Mouse (Mus musculus): ENCODE data around the gene Zbtb25.

Gene Zbtb25

DNA sequence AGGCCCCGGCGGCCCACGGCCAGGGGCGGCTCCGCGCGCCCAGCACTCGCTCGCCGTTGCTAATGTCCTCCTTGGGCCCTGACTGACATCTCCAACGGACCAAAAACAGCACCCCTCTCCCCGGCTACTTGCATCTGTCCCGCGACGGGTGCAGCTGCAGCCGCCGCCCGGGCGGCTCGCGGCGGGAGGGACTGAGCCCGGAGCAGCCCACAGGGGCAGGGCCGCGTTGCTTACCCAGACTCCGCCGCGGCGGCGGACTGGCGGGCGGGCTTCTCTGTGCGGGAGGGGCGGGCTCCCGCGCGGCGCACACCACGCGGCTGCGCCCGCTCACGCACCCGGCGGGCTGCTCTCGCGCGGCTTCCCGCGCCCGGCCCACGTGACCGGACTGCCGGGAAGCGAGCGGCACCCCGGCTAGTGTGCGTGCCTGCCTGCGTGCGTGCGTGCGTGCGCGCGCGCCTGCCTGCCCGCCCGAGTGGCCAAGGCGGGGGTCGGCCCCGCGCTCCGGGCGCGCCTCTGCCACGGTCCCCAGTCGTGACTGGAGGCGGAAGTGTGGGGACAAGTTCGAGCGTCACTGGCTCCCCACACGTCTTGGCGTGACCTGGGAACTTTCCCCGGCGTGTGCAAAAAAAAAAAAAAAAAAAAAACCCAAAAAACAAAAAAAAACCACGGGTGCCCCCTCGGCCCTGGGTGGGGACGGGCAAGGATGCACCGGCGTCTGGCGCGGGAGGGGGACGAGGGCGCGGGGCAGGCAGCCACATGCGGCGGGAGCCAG lies at the start of gene Zbtb25:
TSS of gene Zbtb25 (minus strand) at position 397 of the 772 bp plus-strand sequence.
- DNase-seq (ENCODE audit: low spot score) = peak; percentile 79

- DNase-seq (ENCODE audit: low spot score) = no peak
Observed at GRCm38 (mm10) chr12:76418346-76418745, 48.9 kb upstream of the Zbtb25 start.

- no peak for DNase-seq (ENCODE audit: low spot score)
Observed at GRCm38 (mm10) chr12:76417433-76417854, 48.0 kb upstream of the Zbtb25 start, which contains the start of gene Ppp1r36. Gene Ppp1r36 (plus strand): TSS chr12:76417538.

DNA sequence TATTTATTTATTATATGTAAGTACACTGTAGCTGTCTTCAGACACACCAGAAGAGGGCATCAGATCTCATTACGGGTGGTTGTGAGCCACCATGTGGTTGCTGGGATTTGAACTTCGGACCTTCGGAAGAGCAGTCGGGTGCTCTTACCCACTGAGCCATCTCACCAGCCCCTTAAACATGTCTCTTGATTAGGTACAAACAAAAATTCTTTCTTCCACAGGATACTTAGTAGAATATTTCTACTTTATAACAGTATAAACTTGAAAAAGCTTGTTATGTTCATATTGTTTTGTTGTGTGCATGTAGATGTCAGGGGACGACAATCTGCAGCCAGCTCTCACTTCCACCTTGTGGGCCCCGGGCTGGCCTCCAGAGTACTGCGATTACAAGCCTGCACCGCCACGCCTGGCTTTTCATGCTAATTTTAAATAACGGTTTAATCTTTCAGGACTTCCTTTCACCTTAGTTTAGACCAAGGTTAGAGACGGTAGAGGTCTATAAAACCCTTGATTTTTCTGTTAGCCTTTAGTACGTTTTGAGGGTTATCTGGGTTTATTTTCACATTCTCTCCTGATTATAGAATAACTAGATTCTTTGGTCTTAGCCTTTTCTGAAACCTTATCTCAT lies 46.1 kb upstream of the Zbtb25 start:
- no peak for DNase-seq (ENCODE audit: low spot score)

DNA sequence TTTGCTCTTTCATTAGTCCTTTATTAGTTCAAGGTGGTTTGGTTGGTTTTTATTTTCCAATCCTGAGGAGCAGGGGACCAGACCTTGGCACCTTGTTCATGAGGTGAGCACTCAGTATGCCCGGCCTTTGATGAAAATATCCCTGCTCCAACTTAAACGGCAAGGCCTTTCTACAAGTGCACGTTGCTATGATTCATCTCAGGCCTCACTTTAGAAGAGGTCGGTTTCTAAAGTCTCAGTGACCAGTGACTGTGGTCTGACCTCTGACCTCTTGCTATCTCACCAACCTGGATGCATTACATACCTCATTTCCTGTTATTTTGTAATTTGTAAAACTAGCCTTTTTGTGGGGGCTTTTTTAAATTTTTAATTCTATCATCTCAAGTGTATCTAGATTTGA lies 39.8 kb upstream of the Zbtb25 start:
- no peak for DNase-seq (ENCODE audit: low spot score)

- DNase-seq (ENCODE audit: low spot score) = no peak
Observed at GRCm38 (mm10) chr12:76407184-76407583, 37.8 kb upstream of the Zbtb25 start.

DNA sequence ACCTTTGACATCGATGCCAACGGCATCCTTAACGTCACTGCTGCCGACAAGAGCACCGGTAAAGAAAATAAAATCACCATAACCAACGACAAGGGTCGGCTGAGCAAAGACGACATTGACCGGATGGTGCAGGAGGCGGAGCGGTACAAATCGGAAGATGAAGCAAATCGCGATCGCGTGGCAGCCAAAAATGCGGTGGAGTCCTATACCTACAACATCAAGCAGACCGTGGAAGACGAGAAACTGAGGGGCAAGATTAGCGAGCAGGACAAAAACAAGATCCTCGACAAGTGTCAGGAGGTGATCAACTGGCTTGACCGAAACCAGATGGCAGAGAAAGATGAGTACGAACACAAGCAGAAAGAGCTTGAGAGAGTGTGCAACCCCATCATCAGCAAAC lies 36.6 kb upstream of the Zbtb25 start:
- peak; percentile 3 for DNase-seq (ENCODE audit: low spot score)

DNA sequence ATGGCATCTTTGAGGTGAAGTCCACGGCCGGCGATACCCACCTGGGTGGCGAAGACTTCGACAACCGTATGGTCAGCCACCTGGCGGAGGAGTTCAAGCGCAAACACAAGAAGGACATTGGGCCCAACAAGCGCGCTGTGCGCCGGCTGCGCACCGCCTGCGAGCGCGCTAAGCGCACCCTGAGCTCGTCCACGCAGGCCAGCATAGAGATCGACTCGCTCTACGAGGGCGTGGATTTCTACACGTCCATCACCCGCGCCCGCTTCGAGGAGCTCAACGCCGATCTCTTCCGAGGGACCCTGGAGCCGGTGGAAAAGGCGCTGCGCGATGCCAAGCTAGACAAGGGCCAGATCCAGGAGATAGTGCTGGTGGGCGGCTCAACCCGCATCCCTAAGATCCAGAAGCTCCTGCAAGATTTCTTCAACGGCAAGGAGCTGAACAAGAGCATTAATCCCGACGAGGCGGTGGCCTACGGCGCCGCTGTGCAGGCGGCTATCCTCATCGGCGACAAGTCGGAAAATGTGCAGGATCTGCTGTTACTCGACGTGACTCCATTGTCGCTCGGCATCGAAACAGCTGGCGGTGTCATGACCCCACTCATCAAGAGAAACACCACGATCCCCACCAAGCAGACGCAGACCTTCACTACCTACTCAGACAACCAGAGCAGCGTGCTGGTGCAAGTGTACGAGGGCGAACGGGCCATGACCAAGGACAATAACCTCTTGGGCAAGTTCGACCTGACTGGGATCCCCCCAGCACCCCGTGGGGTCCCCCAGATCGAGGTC lies 36.0 kb upstream of the Zbtb25 start:
- DNase-seq (ENCODE audit: low spot score) = peak; percentile 6

DNA sequence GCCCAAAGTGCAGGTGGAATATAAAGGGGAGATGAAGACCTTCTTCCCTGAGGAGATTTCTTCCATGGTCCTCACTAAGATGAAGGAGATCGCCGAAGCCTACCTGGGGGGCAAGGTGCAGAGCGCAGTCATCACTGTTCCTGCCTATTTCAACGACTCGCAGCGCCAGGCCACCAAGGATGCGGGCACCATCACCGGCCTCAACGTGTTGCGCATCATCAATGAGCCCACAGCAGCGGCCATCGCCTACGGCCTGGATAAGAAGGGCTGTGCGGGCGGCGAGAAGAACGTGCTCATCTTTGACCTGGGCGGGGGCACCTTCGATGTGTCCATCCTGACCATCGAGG lies 35.4 kb upstream of the Zbtb25 start:
- DNase-seq (ENCODE audit: low spot score) = no peak

DNA sequence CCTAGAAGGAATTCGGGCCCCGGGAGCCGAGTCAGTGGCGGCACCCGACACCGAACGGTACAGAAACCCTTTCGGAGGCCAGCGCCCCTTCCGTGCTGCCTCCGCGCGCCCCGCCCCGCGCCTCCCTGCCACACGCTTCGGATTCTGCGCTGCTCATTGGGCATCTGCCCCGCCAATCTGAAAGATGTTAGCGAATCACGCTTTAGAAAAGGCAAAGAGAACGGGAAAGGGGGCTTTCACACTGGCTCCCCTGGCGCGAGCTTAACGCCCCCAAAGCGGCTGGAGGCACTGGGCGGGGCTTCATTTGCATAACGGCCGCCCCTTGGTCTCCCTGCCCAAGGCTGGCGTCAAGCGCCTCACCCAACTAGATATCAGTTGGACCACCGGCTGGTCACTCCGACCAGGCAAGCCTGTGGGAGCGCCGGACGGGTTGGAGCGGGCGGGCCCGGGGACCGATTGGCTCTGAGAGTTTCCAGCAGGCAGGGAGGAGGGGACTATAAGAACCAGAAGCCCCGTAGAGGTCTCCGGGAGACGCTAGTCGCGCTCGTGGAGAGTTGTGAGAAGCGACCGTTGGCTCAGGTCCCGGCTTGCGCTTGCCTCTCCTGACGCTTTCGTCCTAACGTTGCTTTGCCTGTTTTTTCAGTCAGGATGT lies 34.6 kb upstream of the Zbtb25 start, which contains the start of gene Hspa2:
TSS of gene Hspa2 (plus strand) at position 291 of the 652 bp plus-strand sequence.
- DNase-seq (ENCODE audit: low spot score) = peak; percentile 92

DNA sequence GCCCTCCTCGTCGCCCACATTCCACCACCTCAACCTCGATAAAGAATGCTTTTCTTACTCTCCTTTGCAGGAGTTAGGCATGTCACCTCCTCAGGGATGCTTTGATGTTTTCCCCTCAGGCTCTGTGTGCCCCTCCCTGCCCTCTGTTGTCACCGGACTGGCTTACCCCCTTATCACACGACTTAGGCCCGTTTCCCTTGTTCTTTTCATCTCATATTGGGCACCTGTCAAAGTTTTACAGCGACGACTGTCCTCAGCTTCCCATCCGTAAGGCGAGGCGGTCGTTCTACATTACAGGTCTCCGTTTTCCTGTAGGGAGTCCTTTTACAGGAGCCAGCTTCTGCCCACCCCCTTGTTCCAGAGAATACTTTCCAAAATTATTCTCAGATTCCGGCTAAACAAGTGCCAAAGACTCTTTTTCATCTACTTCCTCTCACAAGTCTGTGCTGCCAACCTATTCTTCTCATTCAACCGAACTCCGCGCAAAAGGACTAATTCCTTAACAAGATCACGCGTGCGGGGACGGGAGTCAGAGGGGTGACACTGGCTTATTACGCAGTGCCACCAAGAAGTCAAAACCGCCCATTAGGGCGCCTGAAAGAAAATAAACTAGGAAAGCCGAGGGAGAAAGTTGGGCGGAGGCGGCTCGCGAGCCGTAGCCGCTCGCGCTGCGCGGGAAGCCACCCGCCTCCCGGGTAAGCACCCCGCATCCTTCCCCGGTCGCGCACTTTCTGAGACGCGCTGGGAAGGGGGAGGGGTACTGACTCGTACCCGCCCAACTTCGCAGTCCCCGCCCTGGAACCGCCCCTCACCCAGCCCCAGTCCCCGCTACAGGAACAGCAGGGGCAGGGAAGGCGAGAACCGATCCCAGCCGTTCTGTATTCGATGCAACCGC lies 33.8 kb upstream of the Zbtb25 start:
- DNase-seq (ENCODE audit: low spot score) = no peak

- DNase-seq (ENCODE audit: low spot score) = no peak
Observed at GRCm38 (mm10) chr12:76401674-76402073, 32.3 kb upstream of the Zbtb25 start.

DNA sequence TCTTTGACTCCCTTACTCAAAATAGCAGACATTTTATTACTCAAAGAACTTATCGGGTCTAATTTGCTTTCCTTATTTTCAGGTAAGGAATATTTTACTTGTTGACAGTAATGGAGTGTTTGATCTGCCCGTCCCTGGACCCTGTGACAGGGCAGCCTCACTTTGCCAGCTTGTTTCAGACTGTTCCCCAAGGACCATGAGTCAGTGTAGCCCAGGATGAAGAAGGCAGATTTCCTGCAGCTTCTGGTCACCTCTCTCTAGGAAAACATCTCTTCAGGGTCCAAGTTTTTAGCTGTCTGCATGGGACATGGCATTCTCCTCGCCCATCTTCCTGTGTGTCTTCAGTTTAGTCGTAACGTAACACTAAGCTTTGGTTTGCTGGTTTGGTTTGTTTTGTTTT lies 27.9 kb upstream of the Zbtb25 start:
- no peak for DNase-seq (ENCODE audit: low spot score)

GRCm38 (mm10) chr12:76392979-76393378 lies 23.6 kb upstream of the Zbtb25 start:
- no peak for DNase-seq (ENCODE audit: low spot score)

DNA sequence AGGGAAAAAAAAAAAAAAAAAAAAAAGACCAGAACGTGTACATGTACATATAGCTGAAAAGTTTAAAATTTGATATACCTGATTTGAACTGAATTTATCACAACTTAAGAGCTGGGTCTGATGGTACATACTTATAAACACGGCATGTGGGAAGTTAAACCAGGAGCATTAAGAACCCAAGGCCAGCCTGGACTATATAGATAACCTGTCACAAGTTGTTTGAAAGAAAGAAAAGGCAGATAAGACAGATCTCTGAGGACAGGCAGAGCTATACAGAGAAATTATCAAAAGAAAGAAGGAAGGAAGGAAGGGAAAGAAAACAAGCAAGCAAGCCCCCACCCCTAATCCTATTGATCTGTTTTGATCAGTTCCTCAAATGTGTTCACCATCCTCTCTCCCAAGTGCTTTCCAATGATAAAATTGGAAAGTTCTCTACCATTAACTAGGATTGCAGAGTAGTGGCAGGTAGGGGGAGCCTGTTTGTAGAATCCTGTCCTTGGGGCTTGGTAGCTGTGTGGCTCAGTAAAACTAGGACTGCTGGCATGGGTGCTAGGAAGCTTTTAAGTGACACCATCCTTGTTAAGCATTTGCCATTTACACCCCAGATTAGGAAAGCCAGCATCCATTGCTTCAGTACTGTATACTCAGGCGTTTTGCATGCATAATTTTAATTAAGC lies 22.3 kb upstream of the Zbtb25 start:
- DNase-seq (ENCODE audit: low spot score) = no peak

DNA sequence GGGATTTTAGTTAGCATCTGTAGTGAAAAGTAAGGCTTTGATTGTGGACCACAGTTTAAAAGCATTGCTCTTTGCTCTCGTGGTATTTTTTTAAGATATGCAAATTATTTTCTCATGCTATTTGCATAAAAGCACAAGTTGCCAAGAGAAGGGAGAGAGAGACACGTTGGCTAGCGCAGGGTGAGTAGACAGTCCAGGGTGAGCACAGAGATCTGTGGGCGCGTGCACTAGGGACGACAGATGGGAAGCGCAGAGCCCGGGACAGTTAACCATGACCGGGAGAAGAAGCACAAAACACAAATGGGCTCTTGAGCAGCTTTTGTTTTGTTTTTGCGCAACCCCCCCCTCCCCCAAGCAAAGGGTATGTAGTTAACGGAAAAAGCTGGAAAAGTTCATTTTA lies 19.4 kb upstream of the Zbtb25 start:
- no peak for DNase-seq (ENCODE audit: low spot score)

GRCm38 (mm10) chr12:76385342-76385741 lies 15.9 kb upstream of the Zbtb25 start:
- DNase-seq (ENCODE audit: low spot score) = no peak

GRCm38 (mm10) chr12:76380151-76380550 lies 10.7 kb upstream of the Zbtb25 start:
- no peak for DNase-seq (ENCODE audit: low spot score)

GRCm38 (mm10) chr12:76378556-76378955 lies 9.2 kb upstream of the Zbtb25 start:
- DNase-seq (ENCODE audit: low spot score) = no peak

DNA sequence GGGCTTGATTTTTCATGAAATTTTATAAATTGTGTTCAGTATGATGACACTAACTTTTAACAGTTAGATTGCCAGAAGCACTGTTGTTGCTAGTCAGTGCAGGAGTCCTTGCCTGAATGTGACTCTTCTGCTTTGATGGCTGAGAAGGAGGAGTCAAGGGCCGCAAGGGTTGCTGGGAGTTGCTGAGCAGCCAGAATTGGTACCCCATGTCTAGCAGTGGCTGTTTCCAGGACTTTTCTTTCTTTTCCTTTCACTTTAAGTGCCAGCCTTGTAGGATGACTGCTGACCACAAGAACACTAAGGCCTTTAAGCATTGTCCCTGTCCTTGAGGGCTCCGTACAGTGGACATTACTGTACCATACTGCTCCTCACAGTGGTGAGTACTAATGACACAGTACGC lies 8.3 kb upstream of the Zbtb25 start:
- DNase-seq (ENCODE audit: low spot score) = no peak

DNA sequence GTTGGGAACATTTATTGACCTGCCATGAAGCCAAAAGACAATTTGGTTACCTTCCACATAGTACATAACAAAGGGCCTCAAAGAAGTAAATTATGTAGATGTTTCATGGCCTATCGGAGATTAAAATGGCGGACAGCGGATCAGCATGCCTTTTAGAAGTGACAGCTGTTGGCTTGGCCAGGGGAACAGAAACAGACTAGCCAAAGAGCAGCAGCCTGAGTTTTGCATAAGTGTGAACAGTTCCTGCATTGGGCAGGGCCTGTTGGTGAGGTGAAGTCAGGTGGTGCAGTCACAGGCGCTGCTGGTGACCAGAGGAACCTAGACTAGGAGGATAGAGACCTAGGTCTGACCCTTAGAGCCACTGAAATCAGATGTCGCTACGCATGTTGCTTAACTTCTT lies 7.7 kb upstream of the Zbtb25 start:
- DNase-seq (ENCODE audit: low spot score) = no peak

Measured in spleen, adult 12 weeks (tissue).